Mouse (Mus musculus) lung, embryonic 15.5 days (tissue): ENCODE results near the gene Trim41. TPM values are rescaled to one million over a fixed set of nuclear protein-coding genes. Genes with fewer than 3 reads are reported as not detected.
A peak's percentile ranks its signal among the peaks of the same experiment; 100 is the strongest.
"Not testable (repeated sequence)": the region's sequence is repeated elsewhere in the genome, so short reads cannot be mapped to it uniquely, and the experiment has no call there.

Experiments
- ATAC-seq: fragments of 200-750 bp; cut with Nextera tagmentation; 2 replicates; pipeline ENCODE4 v1.8.0; 2017; ENCODE audit warnings: moderate number of reproducible peaks, borderline replicate concordance; ENCODE audit not compliant: low FRiP score, low TSS enrichment; ENCODE audit errors: extremely low read depth
- H3K27ac ChIP-seq: fragments of 300-500 bp; sonication (generic); 2 replicates; pipeline ENCODE4 v1.5.1; 2015; ENCODE audit warnings: moderate library complexity, mild to moderate bottlenecking, inconsistent platforms
- H3K27me3 ChIP-seq: fragments of 300-500 bp; sonication (generic); 2 replicates; pipeline ENCODE4 v1.6.1; 2015; ENCODE audit warnings: inconsistent platforms
- H3K36me3 ChIP-seq: fragments of 300-500 bp; sonication (generic); 2 replicates; pipeline ENCODE4 v1.6.1; 2015; ENCODE audit warnings: inconsistent platforms
- H3K4me1 ChIP-seq: fragments of 300-500 bp; sonication (generic); 2 replicates; pipeline ENCODE4 v1.6.1; 2015; ENCODE audit warnings: inconsistent platforms
- H3K4me2 ChIP-seq: fragments of 300-500 bp; sonication (generic); 2 replicates; pipeline ENCODE4 v1.6.1; 2015; ENCODE audit warnings: inconsistent platforms, mild to moderate bottlenecking, moderate library complexity
- H3K4me3 ChIP-seq: fragments of 300-500 bp; sonication (generic); 2 replicates; pipeline ENCODE4 v1.5.1; 2015; ENCODE audit warnings: mild to moderate bottlenecking, inconsistent platforms
- H3K9ac ChIP-seq: fragments of 300-500 bp; sonication (generic); 2 replicates; pipeline ENCODE4 v1.6.1; 2015; ENCODE audit warnings: inconsistent platforms
- H3K9me3 ChIP-seq: fragments of 300-500 bp; sonication (generic); 2 replicates; pipeline ENCODE4 v1.6.1; 2016; ENCODE audit warnings: inconsistent platforms
- WGBS: fragments of 180-500 bp; shearing (Covaris S2); methylation state at CpG from one replicate; pipeline ENCODE4 v1.1.7; 2015; 5-methylcytosine and 5-hydroxymethylcytosine counted together
- polyA plus RNA-seq: library from polyadenylated mRNA; unstranded; fragments of >200 nt; fragmentation: Nextera tagmentation; extraction: Ambion mirVana; gene quantifications from 2 replicates; pipeline ENCODE4 v1.2.1, GENCODE M21; 2015

The Trim41 gene
- polyA plus RNA-seq, 1 experiment from 2014 or later: 5.7 TPM

GRCm38 (mm10) chr11:48822768-48823512 lies 5.8 kb upstream of the Trim41 start:
- Histone ChIP-seq H3K9me3 (no peaks in the 10 kb centered on the region), H3K4me2 (peak overlapping the region; percentile 71), H3K4me3 (peak overlapping the region; percentile 39), H3K4me1 (peaks cover 24% of the 10 kb centered on the region), H3K27ac (no peak overlapping the region), H3K9ac (no peak overlapping the region), H3K27me3 (peaks cover 5% of the 10 kb centered on the region; the same call in 1 of the 2 replicates), H3K36me3 (no peaks in the 10 kb centered on the region)
- WGBS: 31% methylated on average over 14 of the region's 14 CpGs
- no peak for ATAC-seq

- not testable (repeated sequence) for H3K27me3 ChIP-seq, ATAC-seq, H3K4me2 ChIP-seq, H3K27ac ChIP-seq, H3K9ac ChIP-seq, H3K36me3 ChIP-seq, H3K4me3 ChIP-seq, H3K9me3 ChIP-seq
- 80% methylated on average over 14 of the region's 14 CpGs for WGBS
- H3K4me1 ChIP-seq: peaks cover 21% of the 10 kb centered on the region
Measured at GRCm38 (mm10) chr11:48821299-48821698, 4.1 kb upstream of the Trim41 start.

- H3K4me2 ChIP-seq: no peak overlapping the region
- H3K27ac ChIP-seq: no peak overlapping the region
- H3K9me3 ChIP-seq: no peaks in the 10 kb centered on the region
- no peak overlapping the region for H3K9ac ChIP-seq
- H3K36me3 ChIP-seq: no peaks in the 10 kb centered on the region
- H3K4me3 ChIP-seq: no peak overlapping the region
- peaks cover 30% of the 10 kb centered on the region for H3K4me1 ChIP-seq
- no peak for ATAC-seq
- peaks cover 5% of the 10 kb centered on the region; the same call in 1 of the 2 replicates for H3K27me3 ChIP-seq
Measured at GRCm38 (mm10) chr11:48820308-48820674, 3.1 kb upstream of the Trim41 start.

GRCm38 (mm10) chr11:48819614-48820307 lies 2.6 kb upstream of the Trim41 start:
- Histone ChIP-seq H3K36me3 (no peaks in the 10 kb centered on the region), H3K27me3 (peaks cover 2% of the 10 kb centered on the region; the same call in 1 of the 2 replicates), H3K4me1 (peaks cover 32% of the 10 kb centered on the region), H3K9me3 (no peaks in the 10 kb centered on the region), H3K4me2 (no peak overlapping the region), H3K9ac (no peak overlapping the region), H3K27ac (no peak overlapping the region), H3K4me3 (no peak overlapping the region)
- 66% methylated on average over 7 of the region's 7 CpGs for WGBS
- no peak for ATAC-seq

GRCm38 (mm10) chr11:48818346-48818745 lies 1.2 kb upstream of the Trim41 start:
- H3K9ac ChIP-seq: peak overlapping the region; percentile 94
- 0% methylated on average over 16 of the region's 16 CpGs for WGBS
- H3K9me3 ChIP-seq: no peaks in the 10 kb centered on the region
- no peak overlapping the region for H3K27ac ChIP-seq
- H3K4me3 ChIP-seq: peak overlapping the region; percentile 82
- H3K36me3 ChIP-seq: peaks cover 2% of the 10 kb centered on the region; the same call in 1 of the 2 replicates
- H3K4me1 ChIP-seq: peaks cover 26% of the 10 kb centered on the region
- H3K4me2 ChIP-seq: peak overlapping the region; percentile 77
- no peaks in the 10 kb centered on the region for H3K27me3 ChIP-seq
- ATAC-seq: no peak

- Histone ChIP-seq H3K4me1 (peaks cover 24% of the 10 kb centered on the region), H3K36me3 (peaks cover 5% of the 10 kb centered on the region; the same call in 1 of the 2 replicates), H3K4me2 (peak overlapping the region; percentile 77), H3K27ac (peak overlapping the region; percentile 99), H3K9ac (peak overlapping the region; percentile 94), H3K27me3 (no peaks in the 10 kb centered on the region), H3K4me3 (peak overlapping the region; percentile 82), H3K9me3 (no peaks in the 10 kb centered on the region)
- 5% methylated on average over 9 of the region's 9 CpGs for WGBS
- ATAC-seq: no peak
Measured at GRCm38 (mm10) chr11:48817794-48818193, 641 bp upstream of the Trim41 start.

- Histone ChIP-seq H3K9me3 (no peaks in the 10 kb centered on the region), H3K9ac (peak overlapping the region; percentile 94), H3K36me3 (peaks cover 19% of the 10 kb centered on the region), H3K27me3 (no peaks in the 10 kb centered on the region), H3K4me3 (peak overlapping the region; percentile 82), H3K4me2 (peak overlapping the region; percentile 77), H3K27ac (peak overlapping the region; percentile 99), H3K4me1 (peaks cover 24% of the 10 kb centered on the region)
- peak; percentile 27 for ATAC-seq
- WGBS: 4% methylated on average over 23 of the region's 23 CpGs
Measured at GRCm38 (mm10) chr11:48816281-48816781, 822 bp downstream of the Trim41 start.

GRCm38 (mm10) chr11:48815851-48816250 lies 1.3 kb downstream of the Trim41 start:
- no peak for ATAC-seq

GRCm38 (mm10) chr11:48813782-48814181 lies 3.4 kb downstream of the Trim41 start:
- ATAC-seq: no peak
- Histone ChIP-seq H3K9me3 (no peaks in the 10 kb centered on the region), H3K27me3 (no peaks in the 10 kb centered on the region), H3K27ac (no peak overlapping the region), H3K4me1 (peaks cover 23% of the 10 kb centered on the region), H3K4me3 (no peak overlapping the region), H3K36me3 (peaks cover 44% of the 10 kb centered on the region), H3K9ac (no peak overlapping the region), H3K4me2 (no peak overlapping the region)

More at GRCm38 (mm10) chr11:48815851-48816250, 1.3 kb downstream of the Trim41 start:
- H3K27me3 ChIP-seq: no peaks in the 10 kb centered on the region
- peaks cover 23% of the 10 kb centered on the region for H3K36me3 ChIP-seq
- peaks cover 24% of the 10 kb centered on the region for H3K4me1 ChIP-seq
- peak overlapping the region; percentile 82 for H3K4me3 ChIP-seq
- H3K9ac ChIP-seq: no peak overlapping the region; the same call in 1 of the 2 replicates
- peak overlapping the region; percentile 77 for H3K4me2 ChIP-seq
- WGBS: 68% methylated on average over 16 of the region's 16 CpGs
- no peaks in the 10 kb centered on the region for H3K9me3 ChIP-seq
- H3K27ac ChIP-seq: no peak overlapping the region

- H3K4me2 ChIP-seq: no peak overlapping the region
- WGBS: 76% methylated on average over 2 of the region's 2 CpGs
Measured at GRCm38 (mm10) chr11:48810142-48810541, 7.0 kb downstream of the Trim41 start.

GRCm38 (mm10) chr11:48809434-48809830 lies 7.7 kb downstream of the Trim41 start:
- Histone ChIP-seq H3K27ac (no peak overlapping the region), H3K36me3 (peaks cover 87% of the 10 kb centered on the region), H3K4me3 (no peak overlapping the region), H3K9me3 (no peaks in the 10 kb centered on the region), H3K9ac (no peak overlapping the region), H3K4me1 (peaks cover 4% of the 10 kb centered on the region; the same call in 1 of the 2 replicates), H3K4me2 (no peak overlapping the region), H3K27me3 (no peaks in the 10 kb centered on the region)
- WGBS: 40% methylated on average over 4 of the region's 4 CpGs
- no peak for ATAC-seq

More at GRCm38 (mm10) chr11:48810142-48810541, 7.0 kb downstream of the Trim41 start:
- Histone ChIP-seq H3K27ac (no peak overlapping the region), H3K27me3 (no peaks in the 10 kb centered on the region), H3K4me3 (no peak overlapping the region), H3K4me1 (peaks cover 10% of the 10 kb centered on the region; the same call in 1 of the 2 replicates), H3K9ac (no peak overlapping the region), H3K36me3 (peaks cover 80% of the 10 kb centered on the region), H3K9me3 (no peaks in the 10 kb centered on the region)
- no peak for ATAC-seq
